Mouse (Mus musculus): ENCODE data around the gene Cnksr3. TPM values are rescaled to one million over a fixed set of nuclear protein-coding genes. Genes with fewer than 3 reads are reported as not detected.

Gene Cnksr3
- polyA plus RNA-seq, 1 experiment from 2014 or later, result 1.4 TPM

- Histone ChIP-seq H3K9ac (ENCODE audit: low read depth, low read length) (no peak overlapping the region), H3K36me3 (ENCODE audit: control insufficient read depth, insufficient read depth, low read length) (no peaks in the 10 kb centered on the region), H3K27ac (ENCODE audit: low read length) (0 out of 2 replicates have a peak overlapping the region, but pooled peaks have one; percentile 4), H3K4me1 (ENCODE audit: control insufficient read depth, insufficient read depth, low read length) (peaks cover 7% of the 10 kb centered on the region; the same call in 1 of the 2 replicates), H3K9me3 (replicated peaks; ENCODE audit: control insufficient read depth, low read length, poor library complexity, severe bottlenecking) (no peaks in the 10 kb centered on the region), H3K4me3 (ENCODE audit: low read depth, low read length) (no peak overlapping the region), H3K27me3 (ENCODE audit: control insufficient read depth, insufficient read depth, low read depth, low read length) (no peaks in the 10 kb centered on the region), H3K4me2 (ENCODE audit: low read length) (peak overlapping the region; percentile 2; the same call in 1 of the 2 replicates)
- 37% methylated on average over 8 of the region's 8 CpGs for WGBS
- ATAC-seq, result peak; percentile 95
These were observed 141.8 kb downstream of the Cnksr3 start for GRCm38 (mm10) chr10:7070100-7070835.

- no peaks in the 10 kb centered on the region for H3K9me3 ChIP-seq (replicated peaks; ENCODE audit: control insufficient read depth, low read length, poor library complexity, severe bottlenecking)
These were observed 142.9 kb downstream of the Cnksr3 start for GRCm38 (mm10) chr10:7069090-7069489.

More at GRCm38 (mm10) chr10:7069090-7069489, 142.9 kb downstream of the Cnksr3 start:
- no peak for ATAC-seq
- no peaks in the 10 kb centered on the region for H3K27me3 ChIP-seq (ENCODE audit: control insufficient read depth, insufficient read depth, low read depth, low read length)
- H3K27ac ChIP-seq (ENCODE audit: low read length), result no peak overlapping the region
- H3K4me2 ChIP-seq (ENCODE audit: low read length), result no peak overlapping the region
- 90% methylated on average over 2 of the region's 2 CpGs for WGBS
- H3K36me3 ChIP-seq (ENCODE audit: control insufficient read depth, insufficient read depth, low read length), result no peaks in the 10 kb centered on the region
- no peak overlapping the region for H3K4me3 ChIP-seq (ENCODE audit: low read depth, low read length)
- H3K4me1 ChIP-seq (ENCODE audit: control insufficient read depth, insufficient read depth, low read length), result peaks cover 7% of the 10 kb centered on the region; the same call in 1 of the 2 replicates
- H3K9ac ChIP-seq (ENCODE audit: low read depth, low read length), result no peak overlapping the region

Other genes starting within 250 kb of the Cnksr3 start
- 0.98 and 1.6 TPM in 2 replicates for gene Ipcef1, start 159.8 kb downstream of the Cnksr3 start, polyA plus RNA-seq (2015; fragmentation: Nextera tagmentation; extraction: Ambion mirVana)

All from midbrain, embryonic 16.5 days (tissue).